Mouse (Mus musculus) left cerebral cortex, adult 9 months (tissue): ENCODE measurements at regions not wholly inside any gene's neighbourhood (a gene's known extent, or its start where the extent isn't known, plus 50 kb on each side); places are given as distances from the start of the nearest gene placed in this dataset.
"Not testable (repeated sequence)": the region's sequence is repeated elsewhere in the genome, so short reads cannot be mapped to it uniquely, and the experiment has no call there.

Experiments used
- DNase-seq, 2 experiments: peaks; one replicate each; pipeline ENCODE4 v3.0.0; 2022; ENCODE audit warnings: low spot score in 2 of 2

- no peak for DNase-seq
These were observed 62.9 kb upstream of the Bet1 start for GRCm38 (mm10) chr6:4149663-4150062.

GRCm38 (mm10) chr6:4158293-4158692 lies 71.5 kb upstream of the Bet1 start:
- DNase-seq, result no peak

- DNase-seq, result no peak
These were observed 77.0 kb upstream of the Bet1 start for GRCm38 (mm10) chr6:4163733-4164132.

GRCm38 (mm10) chr6:4167112-4167511 lies 80.3 kb upstream of the Bet1 start:
- DNase-seq, result no peak

GRCm38 (mm10) chr6:4167757-4168156 lies 81.0 kb upstream of the Bet1 start:
- DNase-seq, result no peak

GRCm38 (mm10) chr6:4171561-4171960 lies 84.8 kb upstream of the Bet1 start:
- DNase-seq, result peak in 1 of 2 experiments; percentile 13

GRCm38 (mm10) chr6:4187683-4188082 lies 100.9 kb upstream of the Bet1 start:
- no peak for DNase-seq

GRCm38 (mm10) chr6:4190976-4191375 lies 104.2 kb upstream of the Bet1 start:
- not testable (repeated sequence) for DNase-seq

GRCm38 (mm10) chr6:4193286-4193685 lies 106.5 kb upstream of the Bet1 start:
- DNase-seq, result no peak

GRCm38 (mm10) chr6:4201176-4201575 lies 114.4 kb upstream of the Bet1 start:
- DNase-seq, result no peak

- DNase-seq, result no peak
These were observed 118.9 kb upstream of the Bet1 start for GRCm38 (mm10) chr6:4205681-4206080.

- no peak for DNase-seq
These were observed 158.7 kb upstream of the Bet1 start for GRCm38 (mm10) chr6:4245265-4246112.

GRCm38 (mm10) chr6:4246113-4246419 lies 159.3 kb upstream of the Bet1 start:
- no peak for DNase-seq

GRCm38 (mm10) chr6:4276607-4277006 lies 189.8 kb upstream of the Bet1 start:
- DNase-seq, result no peak

GRCm38 (mm10) chr6:4277245-4277890 lies 190.6 kb upstream of the Bet1 start:
- DNase-seq, result no peak

- DNase-seq, result peak in 1 of 2 experiments; percentile 20
These were observed 204.6 kb upstream of the Bet1 start for GRCm38 (mm10) chr6:4291380-4291779.

GRCm38 (mm10) chr6:4303410-4303809 lies 201.2 kb upstream of the Col1a2 start:
- DNase-seq, result not testable (repeated sequence)

GRCm38 (mm10) chr6:4349953-4350352 lies 154.7 kb upstream of the Col1a2 start:
- DNase-seq, result no peak

GRCm38 (mm10) chr6:4362220-4362619 lies 142.4 kb upstream of the Col1a2 start:
- no peak for DNase-seq

- no peak for DNase-seq
These were observed 129.1 kb upstream of the Col1a2 start for GRCm38 (mm10) chr6:4375465-4376037.

GRCm38 (mm10) chr6:4396808-4397207 lies 107.8 kb upstream of the Col1a2 start:
- DNase-seq, result no peak

- DNase-seq, result peak; percentile 18 to 58
These were observed 106.7 kb upstream of the Col1a2 start for GRCm38 (mm10) chr6:4397695-4398598.
